In the genomic region with DNA sequence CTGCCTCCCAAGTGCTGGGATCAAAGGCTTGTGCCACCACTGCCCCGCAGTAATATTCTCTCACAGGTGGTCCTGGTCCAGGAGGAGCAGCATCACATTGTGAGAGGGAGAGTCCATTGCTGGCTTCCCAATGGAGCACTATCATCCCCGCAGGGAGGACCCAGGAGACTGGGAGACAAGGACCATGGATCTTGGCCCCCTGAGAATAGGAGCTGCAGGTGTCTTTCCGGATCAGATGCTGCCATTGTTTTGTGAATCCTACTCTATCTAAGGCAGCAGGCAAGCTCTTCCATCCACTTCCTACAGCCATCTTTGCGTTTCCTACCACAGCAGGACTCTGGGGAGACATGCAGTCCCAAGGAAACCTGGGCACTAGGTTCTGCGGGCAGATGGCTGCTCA, we compare ENCODE assay signal across 18 mouse cellular contexts. TPM values are rescaled to one million over a fixed set of nuclear protein-coding genes. Genes with fewer than 3 reads are reported as not detected.
DNase-seq lines count a peak whose midpoint lies in the region; ATAC-seq and TF ChIP-seq lines count a peak whose summit lies in the region.
"Had no signal": no experiment of that assay in that cellular context is flagged by ENCODE, and none has a peak within 500 bp of the region (broad histone marks: within the 10 kb centered on the region; RNA-seq: fewer than 3 reads in every experiment).

No protein-coding gene starts in this region.

- no peak overlapping the region for H3K4me2 ChIP-seq in intestine, embryonic 14.5 days (ENCODE audit: low read length)
- no peak overlapping the region for H3K4me2 ChIP-seq in hindbrain, embryonic 12.5 days (replicated peaks)
- no peak overlapping the region for H3K4me2 ChIP-seq in hindbrain, embryonic 11.5 days (replicated peaks; ENCODE audit: low read depth, low read length)
- H3K4me2 ChIP-seq: forebrain, embryonic 12.5 days had no signal

- peak; percentile 95 for DNase-seq in heart, adult 11 months
- no peak for DNase-seq in heart, postnatal 36 days
- DNase-seq in right cerebral cortex, adult 18-20 months = peak; percentile 8
- DNase-seq in right cerebral cortex, postnatal 36 days (ENCODE audit: low spot score in 2 of 2) = no peak
- no peak for DNase-seq in intestine, embryonic 14.5 days (ENCODE audit: low spot score)
- no peak for DNase-seq in hindbrain, embryonic 11.5 days (ENCODE audit: low spot score)
- DNase-seq: cerebellum, postnatal 10 days; left cerebral cortex, postnatal 4 days had no signal

- TF ChIP-seq POLR2A in olfactory bulb, adult 2 months (IDR thresholded peaks at IDR 0.05; ENCODE audit: insufficient read depth, low read depth, low read length) = no peak

- H3K4me1 ChIP-seq in intestine, embryonic 14.5 days (replicated peaks; ENCODE audit: control insufficient read depth, insufficient read depth, low read length) = peaks cover 14% of the 10 kb centered on the region
- peaks cover 7% of the 10 kb centered on the region; the same call in 1 of the 2 replicates for H3K4me1 ChIP-seq in olfactory bulb, adult 2 months (ENCODE audit: control insufficient read depth, insufficient read depth, low read length)
- H3K4me1 ChIP-seq in hindbrain, embryonic 12.5 days = 0 out of 2 replicates have a peak, but pooled peaks cover 5% of the 10 kb centered on the region
- no peaks in the 10 kb centered on the region for H3K4me1 ChIP-seq in hindbrain, embryonic 11.5 days (replicated peaks; ENCODE audit: control insufficient read depth, insufficient read depth, low read length)
- H3K4me1 ChIP-seq: forebrain, embryonic 12.5 days had no signal

- H3K36me3 ChIP-seq in intestine, embryonic 14.5 days (ENCODE audit: control insufficient read depth, insufficient read depth, low read length) = no peaks in the 10 kb centered on the region
- H3K36me3 ChIP-seq in hindbrain, embryonic 12.5 days = no peaks in the 10 kb centered on the region
- H3K36me3 ChIP-seq in hindbrain, embryonic 11.5 days (ENCODE audit: control insufficient read depth, insufficient read depth, low read length) = no peaks in the 10 kb centered on the region
- H3K36me3 ChIP-seq: forebrain, embryonic 12.5 days; G1E had no signal

- no peak overlapping the region for H3K4me3 ChIP-seq in intestine, embryonic 14.5 days (ENCODE audit: low read depth, low read length)
- H3K4me3 ChIP-seq in olfactory bulb, adult 2 months (ENCODE audit: insufficient read depth, low read depth, low read length) = no peak overlapping the region
- H3K4me3 ChIP-seq in hindbrain, embryonic 12.5 days = no peak overlapping the region
- H3K4me3 ChIP-seq in hindbrain, embryonic 11.5 days (ENCODE audit: low read depth, low read length) = no peak overlapping the region
- H3K4me3 ChIP-seq: forebrain, embryonic 12.5 days; myocyte had no signal

- no peaks in the 10 kb centered on the region for H3K9me3 ChIP-seq in intestine, embryonic 14.5 days (ENCODE audit: control insufficient read depth, low read length)
- H3K9me3 ChIP-seq in hindbrain, embryonic 12.5 days (replicated peaks) = no peaks in the 10 kb centered on the region
- H3K9me3 ChIP-seq in hindbrain, embryonic 11.5 days (ENCODE audit: control insufficient read depth, low read length) = no peaks in the 10 kb centered on the region
- H3K9me3 ChIP-seq: forebrain, embryonic 12.5 days; G1E had no signal

- H3K27ac ChIP-seq in intestine, embryonic 14.5 days (ENCODE audit: low read depth) = 0 out of 2 replicates have a peak overlapping the region, but pooled peaks have one; percentile 29
- H3K27ac ChIP-seq in olfactory bulb, adult 2 months (ENCODE audit: insufficient read depth, low read depth, low read length) = peak overlapping the region; percentile 34; the same call in 1 of the 2 replicates
- H3K27ac ChIP-seq in hindbrain, embryonic 12.5 days = no peak overlapping the region
- H3K27ac ChIP-seq in hindbrain, embryonic 11.5 days (ENCODE audit: low read depth, low read length) = no peak overlapping the region
- H3K27ac ChIP-seq: forebrain, embryonic 12.5 days had no signal

- H3K9ac ChIP-seq in intestine, embryonic 14.5 days (ENCODE audit: low read length) = no peak overlapping the region
- H3K9ac ChIP-seq in hindbrain, embryonic 12.5 days = no peak overlapping the region
- H3K9ac ChIP-seq in hindbrain, embryonic 11.5 days (ENCODE audit: low read depth, low read length) = no peak overlapping the region
- H3K9ac ChIP-seq: forebrain, embryonic 12.5 days had no signal

- intact Hi-C loops in heart, postnatal 36 days (cut with DNase I) = no loop called here

- WGBS in intestine, embryonic 14.5 days = 88% methylated on average over 5 of the region's 5 CpGs
- WGBS in olfactory bulb, adult 2 months = 87% methylated on average over 5 of the region's 5 CpGs
- 80% methylated on average over 5 of the region's 5 CpGs for WGBS in hindbrain, embryonic 12.5 days
- 85% methylated on average over 5 of the region's 5 CpGs for WGBS in hindbrain, embryonic 11.5 days

- H3K27me3 ChIP-seq in intestine, embryonic 14.5 days (replicated peaks; ENCODE audit: control insufficient read depth, insufficient read depth, low read length) = no peaks in the 10 kb centered on the region
- H3K27me3 ChIP-seq in hindbrain, embryonic 12.5 days = no peaks in the 10 kb centered on the region
- H3K27me3 ChIP-seq in hindbrain, embryonic 11.5 days (ENCODE audit: control insufficient read depth, insufficient read depth, low read length) = no peaks in the 10 kb centered on the region
- H3K27me3 ChIP-seq: forebrain, embryonic 12.5 days had no signal

- no peak for ATAC-seq in intestine, embryonic 14.5 days (replicated peaks; ENCODE audit: low FRiP score, low TSS enrichment, low read depth)
- ATAC-seq in hindbrain, embryonic 12.5 days (ENCODE audit: low FRiP score) = no peak
- no peak for ATAC-seq in hindbrain, embryonic 11.5 days (ENCODE audit: low FRiP score)

- no peak for TF ChIP-seq CTCF in olfactory bulb, adult 2 months (IDR thresholded peaks at IDR 0.05; ENCODE audit: insufficient read depth, low read depth, low read length)

RNA-seq across cellular contexts. Expression of gene Aldh2, which starts 7.9 kb away (rescaled TPM):
- 100 to 1,000 TPM; 263 to 319 TPM for total RNA-seq in heart, postnatal 36 days (2021)
- 70.2 and 76.5 TPM in 2 replicates for polyA plus RNA-seq in intestine, embryonic 14.5 days (2014; fragmentation: Nextera tagmentation; extraction: Ambion mirVana)
- polyA plus RNA-seq in olfactory bulb, adult 2 months (2012; ENCODE audit: insufficient read depth, insufficient read length, low replicate concordance, missing spikeins) = not detected in 2 replicates
- 133 and 138 TPM in 2 replicates for polyA plus RNA-seq in hindbrain, embryonic 12.5 days (2016; fragmentation: Nextera tagmentation; extraction: Ambion mirVana)
- polyA plus RNA-seq in hindbrain, embryonic 11.5 days (2014; fragmentation: Nextera tagmentation; extraction: Ambion mirVana) = 36.0 and 63.3 TPM in 2 replicates

RNA-seq across cellular contexts. Expression of gene Acad12, which starts 33.0 kb away (rescaled TPM):
- 10 to 100 TPM; 64.8 to 73.6 TPM for total RNA-seq in heart, postnatal 36 days (2021)
- 2.4 and 3.4 TPM in 2 replicates for polyA plus RNA-seq in intestine, embryonic 14.5 days (2014; fragmentation: Nextera tagmentation; extraction: Ambion mirVana)
- polyA plus RNA-seq in olfactory bulb, adult 2 months (2012; ENCODE audit: insufficient read depth, insufficient read length, low replicate concordance, missing spikeins) = not detected in 2 replicates
- polyA plus RNA-seq in hindbrain, embryonic 12.5 days (2016; fragmentation: Nextera tagmentation; extraction: Ambion mirVana) = 2.2 and 2.5 TPM in 2 replicates
- 1.8 and 2.8 TPM in 2 replicates for polyA plus RNA-seq in hindbrain, embryonic 11.5 days (2014; fragmentation: Nextera tagmentation; extraction: Ambion mirVana)

RNA-seq across cellular contexts. Expression of gene Mapkapk5, which starts 40.0 kb away (rescaled TPM):
- total RNA-seq in heart, postnatal 36 days (2021) = 10 to 100 TPM; 85.1 to 89.3 TPM
- polyA plus RNA-seq in intestine, embryonic 14.5 days (2014; fragmentation: Nextera tagmentation; extraction: Ambion mirVana) = 48.8 and 59.8 TPM in 2 replicates
- 681 TPM in 1 of 2 replicates, not detected in the other for polyA plus RNA-seq in olfactory bulb, adult 2 months (2012; ENCODE audit: insufficient read depth, insufficient read length, low replicate concordance, missing spikeins)
- 62.8 and 63.0 TPM in 2 replicates for polyA plus RNA-seq in hindbrain, embryonic 12.5 days (2016; fragmentation: Nextera tagmentation; extraction: Ambion mirVana)
- polyA plus RNA-seq in hindbrain, embryonic 11.5 days (2014; fragmentation: Nextera tagmentation; extraction: Ambion mirVana) = 61.8 and 66.5 TPM in 2 replicates

RNA-seq across cellular contexts. Expression of gene Adam1a, which starts 40.4 kb away (rescaled TPM):
- total RNA-seq in heart, postnatal 36 days (2021) = 1 to 10 TPM; 1.8 to 1.9 TPM
- polyA plus RNA-seq in intestine, embryonic 14.5 days (2014; fragmentation: Nextera tagmentation; extraction: Ambion mirVana) = 1.6 and 2.1 TPM in 2 replicates
- polyA plus RNA-seq in olfactory bulb, adult 2 months (2012; ENCODE audit: insufficient read depth, insufficient read length, low replicate concordance, missing spikeins) = not detected in 2 replicates
- 3.2 and 3.8 TPM in 2 replicates for polyA plus RNA-seq in hindbrain, embryonic 12.5 days (2016; fragmentation: Nextera tagmentation; extraction: Ambion mirVana)
- polyA plus RNA-seq in hindbrain, embryonic 11.5 days (2014; fragmentation: Nextera tagmentation; extraction: Ambion mirVana) = 2.1 and 3.8 TPM in 2 replicates

RNA-seq across cellular contexts. Expression of gene Gm42878, which starts 40.4 kb away (rescaled TPM):
- total RNA-seq in heart, postnatal 36 days (2021) = not detected
- polyA plus RNA-seq in intestine, embryonic 14.5 days (2014; fragmentation: Nextera tagmentation; extraction: Ambion mirVana) = not detected in 2 replicates
- not detected in 2 replicates for polyA plus RNA-seq in olfactory bulb, adult 2 months (2012; ENCODE audit: insufficient read depth, insufficient read length, low replicate concordance, missing spikeins)
- not detected in 2 replicates for polyA plus RNA-seq in hindbrain, embryonic 12.5 days (2016; fragmentation: Nextera tagmentation; extraction: Ambion mirVana)
- polyA plus RNA-seq in hindbrain, embryonic 11.5 days (2014; fragmentation: Nextera tagmentation; extraction: Ambion mirVana) = not detected in 2 replicates
- total RNA-seq: G1E; hematopoietic stem cell, adult 5-6 weeks; layer of hippocampus, postnatal 10 days; left cerebral cortex, postnatal 4 days had no signal
- polyA plus RNA-seq: activated CD4-positive, CD25-positive, alpha-beta regulatory T cell, adult 4 months; embryonic facial prominence, embryonic 11.5 days; forebrain, embryonic 12.5 days; G1E; kidney, embryonic 14.5 days had no signal

Comparison
In these comparisons a context has a peak if more than half of its experiments do, and no peak if none do; other contexts are left out.
1. DNase-seq: peak in heart, adult 11 months (single experiment) and right cerebral cortex, adult 18-20 months (single experiment); none in heart, postnatal 36 days (0 of 2), right cerebral cortex, postnatal 36 days (0 of 2), intestine, embryonic 14.5 days (single experiment) and hindbrain, embryonic 11.5 days (single experiment).
2. H3K27ac ChIP-seq: peak in intestine, embryonic 14.5 days (single experiment) and olfactory bulb, adult 2 months (single experiment); none in hindbrain, embryonic 12.5 days (single experiment) and hindbrain, embryonic 11.5 days (single experiment).
3. RNA of gene Aldh2, which starts 7.9 kb away (polyA plus RNA-seq): 133 to 138 TPM in hindbrain, embryonic 12.5 days, 70.2 to 76.5 TPM in intestine, embryonic 14.5 days and 36.0 to 63.3 TPM in hindbrain, embryonic 11.5 days; not detected in olfactory bulb, adult 2 months; every median in the first group is over 10 times any median in the second.